Mouse (Mus musculus) lung, adult 2 months (tissue): ENCODE data around the gene Nck1.

Source experiments
- CTCF ChIP-seq: fragments of 200-500 bp; IDR thresholded peaks from 2 replicates; pipeline ENCODE4 v1.5.1; 2011; ENCODE audit warnings: mild to moderate bottlenecking, low read length, control low read depth; ENCODE audit not compliant: insufficient read depth
- POLR2A ChIP-seq: fragments of 200-500 bp; IDR thresholded peaks from 2 replicates; pipeline ENCODE4 v1.6.1; 2011; ENCODE audit warnings: low read depth, mild to moderate bottlenecking, control low read depth, low read length, borderline replicate concordance; ENCODE audit errors: extremely low read depth

DNA sequence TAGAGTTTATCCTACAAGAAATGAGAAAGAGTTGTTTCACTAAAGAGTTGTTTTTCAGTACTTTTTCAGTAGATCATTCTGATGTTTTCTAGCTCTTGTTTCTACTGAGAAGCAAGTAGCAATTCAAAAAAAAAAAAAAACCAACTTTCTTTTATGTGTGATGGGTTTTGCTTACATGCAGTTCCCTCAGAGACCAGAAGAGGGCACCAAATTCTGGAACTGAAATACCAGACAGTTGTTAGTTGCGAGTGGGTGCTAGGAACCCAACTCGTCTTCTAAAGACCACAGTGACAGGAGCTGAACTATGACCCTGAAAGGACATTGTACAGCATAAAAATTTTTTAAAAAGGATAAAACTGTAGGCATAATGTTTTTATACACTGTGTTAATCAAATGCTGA, 2.4 kb upstream of the Nck1 start:
- TF ChIP-seq CTCF (no peak), POLR2A (no peak)
